Mouse (Mus musculus) frontal cortex, adult 2 months (tissue): Measurements from ENCODE around the gene Meox1. TPM values are rescaled to one million over a fixed set of nuclear protein-coding genes. Genes with fewer than 3 reads are reported as not detected.

ENCODE experiments used
- DNase-seq, 2 experiments: peaks; one replicate each; pipeline ENCODE4 v3.0.0; 2022; ENCODE audit warnings: low spot score in 1 of 2; ENCODE audit errors: extremely low spot score in 1 of 2
- polyA plus RNA-seq: library from polyadenylated mRNA; depleted of rRNA; stranded (reverse); fragments of >200 nt; gene quantifications from 2 replicates; pipeline ENCODE4 v1.2.3, GENCODE M21; 2012; rRNA removed

Meox1 gene
- polyA plus RNA-seq = 0.71 and 0.84 TPM in 2 replicates

GRCm38 (mm10) chr11:101894204-101894603, at the start of gene Meox1:
Gene Meox1 (minus strand): TSS chr11:101894374.
- DNase-seq = no peak

- no peak for DNase-seq
Measured at GRCm38 (mm10) chr11:101943055-101943454, 48.9 kb upstream of the Meox1 start.

- no peak for DNase-seq
Measured at GRCm38 (mm10) chr11:101937108-101937507, 42.9 kb upstream of the Meox1 start.

GRCm38 (mm10) chr11:101936421-101936820, 42.2 kb upstream of the Meox1 start:
- no peak for DNase-seq

GRCm38 (mm10) chr11:101935743-101936142, 41.6 kb upstream of the Meox1 start:
- DNase-seq = no peak

- DNase-seq = no peak
Measured at GRCm38 (mm10) chr11:101931978-101932377, 37.8 kb upstream of the Meox1 start.

- DNase-seq = no peak
Measured at GRCm38 (mm10) chr11:101928030-101928762, 34.0 kb upstream of the Meox1 start.

GRCm38 (mm10) chr11:101926951-101927589, 32.9 kb upstream of the Meox1 start:
- DNase-seq = no peak

GRCm38 (mm10) chr11:101925636-101926035, 31.5 kb upstream of the Meox1 start:
- DNase-seq = no peak

- no peak for DNase-seq
Measured at GRCm38 (mm10) chr11:101924441-101924976, 30.3 kb upstream of the Meox1 start.

- no peak for DNase-seq
Measured at GRCm38 (mm10) chr11:101923988-101924387, 29.8 kb upstream of the Meox1 start.

GRCm38 (mm10) chr11:101921361-101921952, 27.3 kb upstream of the Meox1 start:
- DNase-seq = peak in 1 of 2 experiments; percentile 40

- peak; percentile 71 to 95 for DNase-seq
Measured at GRCm38 (mm10) chr11:101919660-101920059, 25.5 kb upstream of the Meox1 start.

- DNase-seq = no peak
Measured at GRCm38 (mm10) chr11:101918609-101919008, 24.4 kb upstream of the Meox1 start.

GRCm38 (mm10) chr11:101916772-101917171, 22.6 kb upstream of the Meox1 start:
- DNase-seq = no peak

GRCm38 (mm10) chr11:101913591-101913990, 19.4 kb upstream of the Meox1 start:
- DNase-seq = no peak

- peak in 1 of 2 experiments; percentile 21 for DNase-seq
Measured at GRCm38 (mm10) chr11:101911855-101912579, 17.8 kb upstream of the Meox1 start.

GRCm38 (mm10) chr11:101910230-101910946, 16.2 kb upstream of the Meox1 start:
- peak; percentile 35 to 92 for DNase-seq

- no peak for DNase-seq
Measured at GRCm38 (mm10) chr11:101908777-101909176, 14.6 kb upstream of the Meox1 start.

- peak in 1 of 2 experiments; percentile 87 for DNase-seq
Measured at GRCm38 (mm10) chr11:101905115-101905514, 10.9 kb upstream of the Meox1 start.
